Mouse (Mus musculus): Measurements from ENCODE around the gene Gm49368.

DNA sequence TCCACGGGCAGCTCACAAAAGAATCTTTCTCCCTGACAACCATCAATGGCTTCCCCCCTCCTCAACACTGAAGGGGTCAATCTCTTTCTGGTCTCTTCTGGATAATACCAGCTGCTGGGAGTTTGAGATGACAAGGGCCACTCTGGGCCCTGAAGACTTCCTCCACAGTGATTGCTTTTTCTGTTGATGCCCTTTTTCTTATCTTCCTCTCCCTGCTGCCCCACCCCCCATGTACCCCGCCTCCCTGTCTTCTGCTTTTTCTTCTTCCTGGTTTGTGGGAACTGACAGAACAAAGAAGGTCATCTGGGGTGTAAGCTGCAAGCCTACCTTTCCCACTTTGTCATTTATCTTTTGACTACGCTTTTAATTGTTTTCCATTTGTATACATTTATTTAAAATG, 5.4 kb downstream of the Gm49368 start:
- TF ChIP-seq CTCF (IDR thresholded peaks at IDR 0.05; ENCODE audit: borderline replicate concordance, insufficient read depth, low read depth, low read length), result no peak
- no peak for TF ChIP-seq POLR2A (IDR thresholded peaks at IDR 0.05; ENCODE audit: borderline replicate concordance, insufficient read depth, low read length)
